Mouse (Mus musculus) C2C12 (cell line): ENCODE data around the gene H2-T24.

ENCODE experiments used
- CEBPB ChIP-seq: IDR thresholded peaks from one replicate; pipeline ENCODE4 v1.6.1; 2011; ENCODE audit warnings: low read depth, mild to moderate bottlenecking, control low read depth, moderate library complexity
- CTCF ChIP-seq: IDR thresholded peaks from one replicate; pipeline ENCODE4 v1.5.1; 2011; ENCODE audit not compliant: control insufficient read depth, insufficient read depth, insufficient read length
- MAX ChIP-seq: IDR thresholded peaks from one replicate; pipeline ENCODE4 v1.6.1; 2011; ENCODE audit warnings: mild to moderate bottlenecking, control low read depth
- MYOD1 ChIP-seq: IDR thresholded peaks from one replicate; pipeline ENCODE4 v1.6.1; 2011; ENCODE audit warnings: low read depth; ENCODE audit not compliant: control insufficient read depth, insufficient read length
- MYOG ChIP-seq: IDR thresholded peaks from one replicate; pipeline ENCODE4 v1.6.1; 2011; ENCODE audit not compliant: control insufficient read depth, insufficient read length; ENCODE audit errors: extremely low read depth
- USF1 ChIP-seq: IDR thresholded peaks from one replicate; pipeline ENCODE4 v1.6.1; 2011; ENCODE audit warnings: low read depth, mild to moderate bottlenecking, control low read depth, moderate library complexity

GRCm38 (mm10) chr17:35979401-35980362, 40.7 kb downstream of the H2-T24 start, which contains the start of the genes Gnl1 and Prr3:
- TF ChIP-seq CTCF (no peak), CEBPB (no peak), USF1 (no peak), MYOG (no peak), MYOD1 (no peak), MAX (peak; percentile 86)
